Mouse (Mus musculus): ENCODE data around the gene Skap2. TPM values are rescaled to one million over a fixed set of nuclear protein-coding genes. Genes with fewer than 3 reads are reported as not detected.
A peak's percentile ranks its signal among the peaks of the same experiment; 100 is the strongest.

The Skap2 gene
- polyA plus RNA-seq, 1 experiment from 2014 or later, result 8.0 TPM

DNA sequence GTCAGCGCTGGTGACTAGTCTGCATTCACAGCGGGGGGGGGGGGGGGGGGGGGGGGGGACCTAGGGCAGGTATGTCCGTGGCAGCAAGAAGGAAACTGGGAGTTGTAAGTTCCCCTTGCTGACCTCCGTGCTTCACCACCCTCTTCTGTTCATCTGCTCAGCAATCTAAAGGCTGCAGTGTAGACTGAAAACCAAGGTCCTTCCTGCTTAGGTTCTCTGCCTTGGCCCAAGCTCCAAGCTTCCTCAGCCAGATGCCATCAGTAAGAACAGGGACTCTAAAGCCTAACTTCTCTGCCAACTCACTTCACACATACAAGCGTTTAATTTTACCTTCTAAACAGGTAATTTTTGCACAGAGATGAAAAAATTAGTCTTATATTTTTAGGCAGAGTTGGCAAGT, 10.0 kb upstream of the Skap2 start:
- Histone ChIP-seq H3K36me3 (replicated peaks) (no peaks in the 10 kb centered on the region), H3K27ac (replicated peaks) (no peak overlapping the region)
- 45% methylated on average over 4 of the region's 5 CpGs for WGBS

DNA sequence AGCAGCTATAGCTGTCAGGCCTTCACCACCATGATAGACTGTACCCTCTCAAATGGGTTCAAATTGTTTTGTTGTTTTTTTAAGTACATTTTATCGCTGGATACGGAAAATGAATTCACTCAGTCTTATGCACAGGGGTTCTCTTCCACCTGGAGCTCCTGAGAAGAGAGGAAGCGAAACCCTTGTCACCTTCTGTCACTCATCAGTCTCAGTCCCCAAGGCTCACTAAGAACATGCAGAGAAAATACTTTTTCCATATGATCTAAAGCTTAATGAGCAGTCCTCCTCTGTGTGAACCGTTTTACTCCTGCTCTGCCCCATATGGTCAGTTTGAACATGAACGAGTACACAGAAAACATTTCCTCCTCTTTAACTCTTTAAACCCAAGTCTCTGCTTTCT, 7.9 kb upstream of the Skap2 start:
- H3K9me3 ChIP-seq, result peaks cover 6% of the 10 kb centered on the region; the same call in 1 of the 2 replicates
- H3K4me1 ChIP-seq, result no peaks in the 10 kb centered on the region
- no peak for DNase-seq (ENCODE audit: low spot score)
- no peaks in the 10 kb centered on the region for H3K36me3 ChIP-seq (replicated peaks)
- no peaks in the 10 kb centered on the region for H3K27me3 ChIP-seq (replicated peaks; ENCODE audit: low read depth, poor library complexity, severe bottlenecking)
- WGBS, result 89% methylated on average over 5 of the region's 5 CpGs
- H3K4me3 ChIP-seq, result no peak overlapping the region
- no peak overlapping the region for H3K27ac ChIP-seq (replicated peaks)

More for the DNA sequence above, 10.0 kb upstream of the Skap2 start:
- Histone ChIP-seq H3K4me1 (no peaks in the 10 kb centered on the region), H3K27me3 (replicated peaks; ENCODE audit: low read depth, poor library complexity, severe bottlenecking) (no peaks in the 10 kb centered on the region), H3K9me3 (peaks cover 6% of the 10 kb centered on the region; the same call in 1 of the 2 replicates), H3K4me3 (no peak overlapping the region)
- DNase-seq (ENCODE audit: low spot score), result no peak

DNA sequence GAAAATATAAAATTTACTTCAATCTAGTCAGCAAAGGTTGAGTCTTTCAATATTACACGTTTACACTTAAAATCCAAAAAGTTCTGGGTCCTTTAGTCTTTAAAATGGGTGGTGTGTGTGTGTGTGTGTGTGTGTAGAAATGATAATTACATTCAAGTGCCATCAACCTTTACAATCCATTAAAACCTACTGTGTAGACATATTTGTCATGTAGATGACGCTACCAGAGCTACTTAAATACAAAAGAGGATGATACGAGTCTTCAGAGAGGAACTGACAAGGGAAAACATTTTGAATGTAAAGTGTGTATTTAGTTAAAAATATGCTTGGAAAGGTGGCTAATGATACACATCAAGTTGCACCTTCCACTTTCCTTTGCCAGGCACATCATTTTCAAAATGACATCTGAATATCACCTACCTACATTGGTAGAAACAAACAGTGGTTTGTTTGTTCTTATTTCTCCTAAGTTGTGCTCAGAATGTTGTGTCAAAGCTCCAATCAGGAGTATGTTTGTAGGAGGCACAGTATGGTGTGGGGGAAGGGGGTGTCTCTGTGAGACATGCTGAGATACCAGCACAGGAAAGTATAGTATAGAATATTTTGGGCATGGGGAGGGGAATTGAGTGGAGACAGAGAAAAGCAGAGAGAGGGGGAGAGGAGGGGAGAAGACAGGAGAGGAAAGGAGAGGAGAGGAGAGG, 1.0 kb upstream of the Skap2 start:
- no peaks in the 10 kb centered on the region for H3K9me3 ChIP-seq
- no peak for DNase-seq (ENCODE audit: low spot score)
- peaks cover 48% of the 10 kb centered on the region for H3K27me3 ChIP-seq (replicated peaks; ENCODE audit: low read depth, poor library complexity, severe bottlenecking)
- no peak overlapping the region; the same call in 1 of the 2 replicates for H3K27ac ChIP-seq (replicated peaks)
- peak overlapping the region; percentile 75 for H3K4me3 ChIP-seq
- no peaks in the 10 kb centered on the region for H3K36me3 ChIP-seq (replicated peaks)
- peaks cover 12% of the 10 kb centered on the region for H3K4me1 ChIP-seq
- 19% methylated on average over 3 of the region's 3 CpGs for WGBS

DNA sequence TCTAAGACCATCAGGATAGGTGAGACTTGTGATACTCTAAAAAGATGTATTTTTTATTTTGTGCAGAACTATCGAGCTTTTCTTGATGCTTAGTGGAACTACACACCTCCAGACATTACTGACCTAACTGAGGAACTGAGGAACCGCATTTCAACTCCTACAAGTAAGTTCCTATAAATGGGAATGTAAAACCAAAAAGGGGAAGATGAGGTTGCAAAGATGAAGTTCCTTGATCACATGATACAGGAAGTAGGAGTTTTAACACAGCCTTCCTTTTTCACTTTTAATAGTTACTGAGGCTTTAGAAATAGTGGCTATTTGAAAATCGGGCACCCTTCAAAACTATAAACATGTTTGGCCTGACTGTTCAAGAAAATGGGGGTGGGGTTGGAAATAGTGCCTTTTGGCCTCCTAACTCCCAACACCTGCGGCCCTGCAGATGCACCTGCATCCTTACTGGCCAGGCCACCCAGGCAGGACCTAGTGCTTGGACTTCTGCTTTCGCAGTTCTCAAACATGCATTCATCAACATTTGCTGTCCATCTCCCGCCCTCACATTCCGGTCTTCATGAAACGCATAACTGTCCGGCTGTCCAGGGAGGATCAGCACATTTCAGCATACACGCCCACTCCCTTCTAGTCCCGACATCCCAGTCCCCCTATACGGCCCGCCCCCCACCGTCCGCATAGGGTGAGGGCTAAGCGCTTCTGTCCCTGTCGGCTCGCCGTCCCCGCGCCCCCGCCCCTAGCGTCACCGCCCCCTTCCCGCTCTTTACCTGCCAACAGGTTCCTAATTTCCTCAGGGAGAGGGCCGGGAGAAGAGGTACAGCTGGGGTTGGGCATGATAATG, 565 bp downstream of the Skap2 start:
- Histone ChIP-seq H3K27me3 (replicated peaks; ENCODE audit: low read depth, poor library complexity, severe bottlenecking) (peaks cover 65% of the 10 kb centered on the region), H3K4me3 (peak overlapping the region; percentile 75), H3K4me1 (peaks cover 12% of the 10 kb centered on the region), H3K27ac (replicated peaks) (peak overlapping the region; percentile 87; the same call in 1 of the 2 replicates), H3K9me3 (no peaks in the 10 kb centered on the region), H3K36me3 (replicated peaks) (no peaks in the 10 kb centered on the region)
- DNase-seq (ENCODE audit: low spot score), result no peak
- WGBS, result 9% methylated on average over 26 of the region's 26 CpGs

DNA sequence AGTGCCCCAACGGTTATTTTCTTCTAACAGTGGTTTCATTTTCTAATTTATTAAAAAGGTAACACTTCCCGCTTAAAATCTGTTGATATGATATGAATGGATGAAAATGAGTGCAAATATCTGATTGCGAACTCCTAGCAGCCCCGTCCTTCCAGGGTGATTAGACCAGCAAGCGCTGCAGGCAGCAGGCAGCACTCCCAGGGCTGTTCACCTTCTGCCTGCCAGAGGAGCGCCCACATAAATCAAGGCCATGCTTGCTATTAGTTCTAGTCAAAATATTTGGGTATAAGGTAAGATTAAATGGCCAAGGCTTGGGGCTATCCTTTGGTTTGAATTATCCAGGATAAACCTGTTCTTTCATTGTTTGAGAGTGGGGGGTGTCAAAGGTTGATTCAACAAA, 3.0 kb downstream of the Skap2 start:
- 59% methylated on average over 6 of the region's 6 CpGs for WGBS
- Histone ChIP-seq H3K36me3 (replicated peaks) (no peaks in the 10 kb centered on the region), H3K4me3 (no peak overlapping the region), H3K9me3 (no peaks in the 10 kb centered on the region), H3K27ac (replicated peaks) (no peak overlapping the region), H3K27me3 (replicated peaks; ENCODE audit: low read depth, poor library complexity, severe bottlenecking) (peaks cover 88% of the 10 kb centered on the region), H3K4me1 (peaks cover 12% of the 10 kb centered on the region)
- no peak for DNase-seq (ENCODE audit: low spot score)

DNA sequence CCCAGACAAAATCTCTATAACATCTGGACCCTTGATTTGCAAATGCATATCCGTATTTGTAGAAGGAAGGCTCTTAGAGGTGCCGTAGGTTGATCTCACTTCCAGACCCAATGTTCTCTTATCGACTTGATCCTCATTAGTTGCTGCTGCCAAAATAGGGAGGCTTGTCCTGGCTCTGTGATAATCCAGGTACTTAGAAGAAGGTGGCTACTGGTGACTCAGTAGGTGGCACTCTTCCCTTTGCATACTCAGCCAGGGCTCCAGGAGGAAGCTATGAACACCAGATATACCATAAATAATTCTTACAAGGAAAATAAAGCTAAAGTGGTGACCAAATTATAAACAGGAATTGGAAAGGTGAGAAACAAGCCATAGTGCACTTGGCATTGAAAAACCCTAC, 3.6 kb downstream of the Skap2 start:
- H3K27ac ChIP-seq (replicated peaks), result no peak overlapping the region
- peaks cover 12% of the 10 kb centered on the region for H3K4me1 ChIP-seq
- WGBS, result 42% methylated on average over 3 of the region's 3 CpGs
- no peak for DNase-seq (ENCODE audit: low spot score)
- H3K9me3 ChIP-seq, result no peaks in the 10 kb centered on the region
- H3K36me3 ChIP-seq (replicated peaks), result no peaks in the 10 kb centered on the region
- H3K4me3 ChIP-seq, result no peak overlapping the region
- peaks cover 90% of the 10 kb centered on the region for H3K27me3 ChIP-seq (replicated peaks; ENCODE audit: low read depth, poor library complexity, severe bottlenecking)

DNA sequence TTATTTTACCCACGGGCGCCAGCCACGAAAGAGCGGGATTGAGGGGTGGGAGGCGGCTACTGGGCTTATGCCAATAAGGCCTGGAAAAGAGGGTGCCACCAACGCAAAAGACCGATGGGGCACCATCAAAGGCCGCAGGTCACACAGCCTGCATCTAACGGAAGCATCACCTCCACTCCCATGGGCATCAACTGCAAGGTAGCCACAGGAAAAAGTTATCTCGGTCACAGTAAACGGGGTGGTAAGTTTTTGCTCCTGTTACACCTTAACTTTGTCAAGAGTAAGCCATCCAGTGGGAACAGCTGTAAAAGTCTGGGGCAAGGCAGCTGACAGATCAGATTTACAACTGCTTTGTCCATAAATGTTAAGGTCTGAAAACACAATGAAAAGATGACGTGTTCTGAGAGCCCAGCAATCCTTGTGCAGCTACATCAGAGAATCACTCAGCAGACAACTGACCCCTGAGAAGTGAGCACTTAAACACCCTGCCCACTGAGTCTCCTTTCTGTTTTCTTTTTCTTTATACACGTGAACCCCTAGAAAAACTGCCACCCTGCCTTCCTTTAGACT, 5.6 kb downstream of the Skap2 start:
- peaks cover 98% of the 10 kb centered on the region for H3K27me3 ChIP-seq (replicated peaks; ENCODE audit: low read depth, poor library complexity, severe bottlenecking)
- H3K4me3 ChIP-seq, result no peak overlapping the region
- no peak overlapping the region for H3K27ac ChIP-seq (replicated peaks)
- no peaks in the 10 kb centered on the region for H3K36me3 ChIP-seq (replicated peaks)
- H3K9me3 ChIP-seq, result no peaks in the 10 kb centered on the region
- 4% methylated on average over 13 of the region's 13 CpGs for WGBS
- peaks cover 2% of the 10 kb centered on the region for H3K4me1 ChIP-seq
- no peak for DNase-seq (ENCODE audit: low spot score)

DNA sequence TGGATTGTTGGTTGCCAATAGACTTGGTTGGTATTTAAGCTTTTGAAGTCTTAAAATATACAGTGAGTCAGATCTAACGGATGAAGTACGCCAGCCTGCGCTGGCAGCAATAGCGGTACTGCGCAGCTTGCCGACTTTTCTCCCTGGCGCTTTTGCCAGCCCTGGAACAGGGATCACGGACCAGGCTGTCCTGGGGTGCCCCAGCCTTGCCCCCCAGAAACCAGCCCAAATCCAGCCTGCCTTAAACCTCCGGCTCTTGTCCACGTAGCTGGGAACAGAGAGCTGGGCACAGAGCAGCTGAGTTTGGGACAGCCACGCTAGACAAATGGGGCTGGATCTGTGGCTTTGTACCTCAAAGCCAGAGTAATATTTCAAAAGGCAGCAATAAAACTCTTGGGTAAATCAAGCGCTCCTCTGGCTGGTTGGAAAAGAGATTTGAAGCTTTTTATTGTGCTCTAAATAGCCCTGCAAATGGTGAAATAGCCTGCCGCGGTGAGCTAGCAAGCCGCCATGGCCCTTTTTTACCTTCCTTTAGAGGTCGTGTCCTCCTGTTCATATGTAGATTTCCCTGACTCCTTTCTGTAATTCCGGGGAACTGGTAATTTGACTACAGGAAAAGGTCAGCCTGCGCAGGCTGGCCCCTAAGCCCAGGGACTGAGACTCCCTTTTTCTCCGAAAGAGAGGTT, 6.2 kb downstream of the Skap2 start:
- H3K9me3 ChIP-seq, result no peaks in the 10 kb centered on the region
- peaks cover 98% of the 10 kb centered on the region for H3K27me3 ChIP-seq (replicated peaks; ENCODE audit: low read depth, poor library complexity, severe bottlenecking)
- H3K4me3 ChIP-seq, result no peak overlapping the region
- 2% methylated on average over 19 of the region's 19 CpGs for WGBS
- H3K27ac ChIP-seq (replicated peaks), result no peak overlapping the region
- no peaks in the 10 kb centered on the region for H3K36me3 ChIP-seq (replicated peaks)
- no peaks in the 10 kb centered on the region for H3K4me1 ChIP-seq
- peak; percentile 60 for DNase-seq (ENCODE audit: low spot score)

DNA sequence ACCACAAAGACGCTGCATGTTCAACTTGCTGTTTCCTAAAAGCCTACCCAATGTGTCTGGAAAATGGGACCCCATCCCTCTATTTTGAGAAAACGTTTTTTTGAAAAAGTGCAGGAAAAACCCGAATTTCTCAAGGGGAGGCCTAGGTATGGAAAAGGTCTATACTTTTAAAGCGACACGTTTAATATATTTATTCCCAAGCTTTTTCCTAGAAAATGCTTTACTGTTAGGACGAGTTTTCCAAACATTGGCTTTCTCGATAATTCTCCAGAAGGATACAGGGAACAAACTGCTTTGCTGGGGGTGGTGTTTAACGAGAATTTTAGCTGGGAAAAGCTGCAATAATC, 6.8 kb downstream of the Skap2 start:
- no peaks in the 10 kb centered on the region for H3K9me3 ChIP-seq
- H3K27ac ChIP-seq (replicated peaks), result no peak overlapping the region
- no peaks in the 10 kb centered on the region for H3K36me3 ChIP-seq (replicated peaks)
- H3K27me3 ChIP-seq (replicated peaks; ENCODE audit: low read depth, poor library complexity, severe bottlenecking), result peaks cover 98% of the 10 kb centered on the region
- no peaks in the 10 kb centered on the region for H3K4me1 ChIP-seq
- no peak for DNase-seq (ENCODE audit: low spot score)
- H3K4me3 ChIP-seq, result no peak overlapping the region
- 7% methylated on average over 8 of the region's 8 CpGs for WGBS

DNA sequence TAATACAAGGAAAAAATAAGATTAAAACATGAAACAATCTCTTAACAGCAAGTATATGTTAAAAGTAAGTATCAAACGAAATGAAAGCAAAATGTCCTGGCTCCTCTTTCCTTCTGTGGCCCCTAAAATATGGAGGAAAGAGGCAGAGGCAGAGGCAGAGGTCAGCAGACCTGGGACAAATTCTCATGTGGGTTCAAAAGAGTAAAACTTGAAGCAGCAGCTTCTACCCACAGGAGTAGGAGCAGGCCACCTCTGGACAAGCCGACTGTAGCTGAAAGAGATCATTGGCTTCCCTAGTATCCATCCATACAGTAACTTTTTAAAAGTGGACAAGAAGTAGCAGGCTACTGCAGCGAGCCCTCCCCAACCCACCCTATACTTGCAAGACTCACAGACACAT, 7.4 kb downstream of the Skap2 start:
- H3K36me3 ChIP-seq (replicated peaks), result no peaks in the 10 kb centered on the region
- H3K9me3 ChIP-seq, result no peaks in the 10 kb centered on the region
- no peaks in the 10 kb centered on the region for H3K4me1 ChIP-seq
- no peak overlapping the region for H3K4me3 ChIP-seq
- WGBS, result 30% methylated on average over 3 of the region's 3 CpGs
- peak; percentile 37 for DNase-seq (ENCODE audit: low spot score)
- no peak overlapping the region for H3K27ac ChIP-seq (replicated peaks)
- peaks cover 98% of the 10 kb centered on the region for H3K27me3 ChIP-seq (replicated peaks; ENCODE audit: low read depth, poor library complexity, severe bottlenecking)

DNA sequence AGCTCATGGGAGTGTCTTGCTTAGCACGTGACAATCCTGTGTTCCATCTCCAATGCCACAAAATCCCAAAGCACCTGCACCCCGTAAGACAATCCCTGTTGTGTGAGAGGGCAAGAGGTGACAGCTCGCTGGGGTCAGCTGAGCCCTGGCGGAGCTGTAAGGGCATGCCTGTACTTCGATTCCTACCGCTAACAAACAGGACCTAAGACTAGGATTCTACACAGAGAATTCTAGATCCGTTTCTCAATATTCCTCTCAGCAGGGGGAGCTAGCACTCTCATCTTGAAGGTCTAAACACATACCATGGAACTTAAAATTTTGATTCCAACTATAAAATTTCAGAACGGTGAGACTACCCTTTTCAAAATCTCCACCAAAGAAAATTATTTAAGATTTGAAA, 9.7 kb downstream of the Skap2 start:
- Histone ChIP-seq H3K9me3 (no peaks in the 10 kb centered on the region), H3K27me3 (replicated peaks; ENCODE audit: low read depth, poor library complexity, severe bottlenecking) (peaks cover 86% of the 10 kb centered on the region), H3K27ac (replicated peaks) (no peak overlapping the region), H3K4me3 (no peak overlapping the region), H3K36me3 (replicated peaks) (no peaks in the 10 kb centered on the region), H3K4me1 (no peaks in the 10 kb centered on the region)
- 32% methylated on average over 8 of the region's 8 CpGs for WGBS
- DNase-seq (ENCODE audit: low spot score), result no peak

DNA sequence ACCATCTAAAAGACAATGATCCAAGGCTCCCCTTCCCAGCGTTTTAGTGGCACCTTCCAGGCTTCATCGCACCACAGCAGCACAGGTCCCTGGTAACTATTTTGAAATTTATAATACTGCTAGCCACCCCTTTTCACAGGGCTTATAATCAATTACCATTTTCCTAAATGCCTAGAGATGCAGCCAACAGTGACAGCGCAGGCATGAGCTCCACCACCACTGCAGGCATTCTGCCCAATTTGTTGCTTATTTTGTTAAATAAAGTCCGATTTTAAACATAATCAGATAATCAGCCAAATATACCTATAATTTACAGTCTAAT, 13.2 kb downstream of the Skap2 start:
- 90% methylated on average over 4 of the region's 4 CpGs for WGBS

More for the DNA sequence above, 13.2 kb downstream of the Skap2 start:
- Histone ChIP-seq H3K27ac (replicated peaks) (no peak overlapping the region), H3K36me3 (replicated peaks) (no peaks in the 10 kb centered on the region), H3K9me3 (no peaks in the 10 kb centered on the region), H3K4me1 (no peaks in the 10 kb centered on the region), H3K4me3 (no peak overlapping the region), H3K27me3 (replicated peaks; ENCODE audit: low read depth, poor library complexity, severe bottlenecking) (peaks cover 56% of the 10 kb centered on the region)
- DNase-seq (ENCODE audit: low spot score), result no peak
